Mouse (Mus musculus) embryo, embryonic 10 days (tissue): Measurements from ENCODE around the gene Rtp3.

Source experiments
- DNase-seq: peaks from one replicate; pipeline ENCODE4 v3.0.0-alpha.2; 2015; ENCODE audit warnings: low spot score

The Rtp3 gene

GRCm38 (mm10) chr9:110979411-110979810 lies 11.0 kb downstream of the Rtp3 start:
- no peak for DNase-seq

GRCm38 (mm10) chr9:110965910-110966231 lies 24.5 kb downstream of the Rtp3 start:
- no peak for DNase-seq

DNA sequence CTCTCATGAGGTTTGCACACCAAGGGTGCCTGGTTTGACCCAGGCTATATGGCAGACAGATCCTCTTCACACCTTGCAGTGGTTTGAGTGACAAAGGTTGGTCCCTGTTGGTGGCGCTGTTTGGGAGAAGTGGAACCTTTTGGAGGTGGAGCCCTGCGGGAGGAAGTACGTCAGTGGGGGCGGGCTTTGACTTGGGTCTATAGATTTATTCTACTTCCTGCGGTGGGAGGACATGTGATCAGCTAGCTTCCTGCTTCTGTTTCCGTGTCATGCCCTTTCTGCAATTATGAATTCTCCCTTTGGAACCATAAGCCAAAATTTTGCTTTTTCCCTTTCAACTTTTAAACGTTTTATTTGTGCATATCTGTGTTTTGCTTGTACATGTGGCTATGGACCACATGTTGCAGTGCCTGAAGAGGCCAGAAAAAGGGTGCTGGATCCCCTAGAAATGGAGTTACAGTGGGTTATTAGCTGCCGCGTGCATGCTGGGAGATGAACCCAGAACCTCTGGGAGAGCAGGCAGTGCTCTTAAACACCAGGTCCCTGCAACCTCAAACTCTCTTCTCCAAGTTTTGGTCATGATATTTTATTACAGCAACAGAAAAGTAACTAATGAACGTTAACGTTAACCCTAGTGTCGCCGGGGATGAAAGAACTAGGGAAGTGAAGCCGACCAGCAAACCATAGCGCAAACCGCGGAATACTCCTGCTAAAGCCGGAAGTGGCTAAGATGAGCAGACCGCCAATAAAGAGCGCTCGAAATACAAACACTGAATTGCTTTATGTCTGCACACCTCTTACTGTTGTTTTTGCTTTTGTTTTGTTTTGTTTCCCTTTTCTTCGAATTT lies 25.1 kb downstream of the Rtp3 start:
- no peak for DNase-seq

- DNase-seq: no peak
Observed at GRCm38 (mm10) chr9:110963566-110964115, 26.7 kb downstream of the Rtp3 start.

- no peak for DNase-seq
Observed at GRCm38 (mm10) chr9:110961386-110961785, 29.0 kb downstream of the Rtp3 start.

DNA sequence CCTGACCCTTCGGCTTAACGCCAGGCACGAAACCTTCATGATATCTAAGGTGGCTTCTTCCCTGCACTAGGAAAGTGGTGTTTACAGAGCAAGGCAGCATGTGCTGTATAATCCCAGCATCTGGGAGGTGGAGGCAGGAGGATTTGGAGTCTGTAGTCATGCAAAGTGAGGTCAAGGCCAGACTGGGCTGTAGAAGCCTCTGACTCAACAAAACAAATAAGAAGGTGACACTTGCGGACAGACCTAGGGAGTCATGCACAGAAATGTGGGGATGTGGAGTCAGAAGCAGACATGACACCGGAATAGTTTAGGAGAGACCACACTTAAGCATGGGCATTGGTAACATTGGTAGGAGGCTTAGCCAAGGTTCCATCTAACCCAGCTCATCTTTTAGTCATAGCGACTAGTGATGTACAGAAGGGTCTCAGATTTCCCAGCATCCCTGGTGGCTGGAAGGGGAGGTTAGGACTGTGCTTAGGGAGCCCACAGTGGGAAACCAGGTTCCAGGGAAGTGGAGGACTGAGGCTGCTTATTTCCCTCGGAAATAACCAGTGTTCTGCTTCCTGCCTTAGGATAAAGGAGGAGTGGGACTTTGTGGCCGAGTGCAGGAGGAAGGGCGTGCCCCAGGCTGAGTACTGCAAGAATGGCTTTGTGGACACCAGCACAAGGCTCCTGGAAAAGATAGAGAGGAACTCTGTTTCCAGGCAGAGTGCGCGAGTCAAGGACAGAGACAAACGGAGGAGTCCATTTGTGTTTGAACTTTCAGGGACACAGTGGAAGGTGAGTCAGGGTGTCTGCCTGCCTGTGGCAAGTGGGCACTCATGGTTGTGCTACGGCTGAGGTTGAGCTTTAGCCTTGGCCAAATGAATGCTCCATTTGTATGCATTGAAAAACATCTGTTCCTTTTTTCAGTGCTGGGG lies 29.9 kb downstream of the Rtp3 start:
- DNase-seq: no peak

DNA sequence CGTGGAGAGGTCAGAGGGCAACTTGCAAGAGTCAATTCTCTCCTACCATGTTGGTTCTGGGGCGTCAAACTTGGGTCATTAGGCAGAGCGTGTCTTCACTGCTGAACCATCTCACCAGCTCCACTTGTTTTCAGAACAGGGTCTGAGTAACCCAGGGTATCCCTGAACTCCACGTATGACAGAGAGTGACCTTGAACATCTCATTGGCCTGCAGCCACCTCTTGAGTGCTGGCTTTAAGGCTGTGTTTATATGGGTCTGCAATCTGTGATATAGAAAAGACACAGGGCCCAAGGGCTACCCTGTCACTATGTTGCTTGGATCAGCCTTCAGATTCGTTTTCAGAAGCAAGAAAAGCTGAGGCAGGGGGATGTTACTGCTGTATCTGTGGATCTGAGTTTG lies 30.7 kb downstream of the Rtp3 start:
- no peak for DNase-seq

DNA sequence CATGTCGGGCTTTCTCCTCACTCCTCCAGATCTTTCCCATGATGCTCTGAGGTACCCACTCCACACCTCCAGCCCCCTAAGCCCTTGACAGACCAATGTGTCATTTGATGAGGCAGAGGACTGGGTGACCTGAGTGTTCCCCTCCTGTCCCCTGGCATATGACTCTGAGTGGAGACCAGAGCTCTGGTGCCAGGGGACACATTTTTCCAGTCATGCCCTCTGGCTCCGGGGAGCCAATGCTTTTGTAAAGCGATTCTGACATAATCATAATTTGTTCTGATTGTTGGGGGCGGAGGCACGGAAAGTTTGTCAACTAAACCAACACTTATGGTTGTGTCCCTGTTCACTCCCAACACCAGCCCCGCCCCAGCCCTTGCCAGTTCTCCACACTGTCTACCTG lies 34.4 kb downstream of the Rtp3 start:
- no peak for DNase-seq

DNA sequence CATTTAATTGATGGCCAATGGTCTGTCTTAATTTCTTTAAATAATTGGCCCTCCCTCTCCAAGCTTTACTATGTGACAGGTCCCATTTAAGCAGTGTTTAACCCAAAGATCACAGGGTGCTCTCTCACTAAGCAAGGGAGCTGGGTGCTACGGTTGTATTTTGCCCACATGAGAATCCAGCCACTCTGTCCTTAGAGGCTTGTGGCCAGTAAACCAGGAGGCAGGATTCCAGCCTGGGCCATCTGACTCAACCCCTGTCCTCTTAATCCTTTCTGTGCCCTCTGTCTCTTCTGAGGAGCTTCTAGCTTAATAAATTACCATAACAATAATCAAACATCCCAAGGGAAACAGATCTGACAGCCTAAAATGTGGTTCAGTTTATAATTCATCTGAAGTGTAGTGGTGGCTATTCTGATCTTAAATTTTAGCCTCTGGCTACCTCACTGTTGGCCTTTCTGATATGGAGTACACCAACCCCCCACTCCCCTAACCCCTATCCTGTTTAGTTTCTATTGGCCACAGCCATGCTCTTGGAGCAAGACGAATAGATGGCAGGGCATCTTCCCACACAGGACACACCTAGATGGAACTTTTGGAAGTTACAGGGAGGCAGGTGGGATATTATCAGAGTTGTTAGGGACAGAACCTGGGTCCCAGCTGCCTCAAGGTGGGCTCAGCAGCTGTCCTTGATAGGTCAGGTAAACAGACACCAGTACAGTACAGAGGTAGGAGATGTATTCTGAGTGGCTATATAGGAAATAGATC lies 35.5 kb downstream of the Rtp3 start:
- no peak for DNase-seq

- peak; percentile 83 for DNase-seq
Observed at GRCm38 (mm10) chr9:110953550-110954461, 36.6 kb downstream of the Rtp3 start.

DNA sequence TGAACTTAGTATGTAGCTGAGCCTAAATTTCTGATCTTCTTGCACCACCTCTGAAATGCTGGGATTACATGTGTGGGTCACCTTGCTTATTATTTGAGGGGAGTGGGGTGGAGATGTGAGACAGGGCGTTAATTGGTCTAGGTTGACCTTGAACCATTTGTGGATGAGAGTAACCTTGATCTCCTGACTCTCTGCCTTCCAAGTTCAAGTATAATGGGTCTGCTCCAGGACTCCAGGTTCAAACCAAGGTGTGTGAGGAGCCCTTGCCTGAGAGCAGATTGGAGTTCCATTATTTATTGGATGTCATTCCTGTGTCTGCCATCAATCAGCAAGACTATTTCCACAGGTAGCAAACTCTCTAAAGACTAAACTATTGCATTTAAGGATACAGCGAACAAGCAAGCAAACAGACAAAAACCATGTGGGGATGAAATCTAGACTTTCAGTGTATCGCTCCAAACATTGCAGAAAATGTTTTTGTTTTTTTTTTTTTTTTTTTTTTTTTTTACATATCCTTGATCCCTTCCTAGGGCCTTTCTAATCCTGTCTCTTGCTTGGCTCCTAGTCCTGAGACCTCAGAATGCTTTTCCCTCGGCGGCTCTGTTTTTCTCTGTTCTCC lies 37.3 kb downstream of the Rtp3 start:
- no peak for DNase-seq

GRCm38 (mm10) chr9:110952398-110952797 lies 38.0 kb downstream of the Rtp3 start:
- no peak for DNase-seq

GRCm38 (mm10) chr9:110951866-110952265 lies 38.5 kb downstream of the Rtp3 start:
- DNase-seq: no peak

DNA sequence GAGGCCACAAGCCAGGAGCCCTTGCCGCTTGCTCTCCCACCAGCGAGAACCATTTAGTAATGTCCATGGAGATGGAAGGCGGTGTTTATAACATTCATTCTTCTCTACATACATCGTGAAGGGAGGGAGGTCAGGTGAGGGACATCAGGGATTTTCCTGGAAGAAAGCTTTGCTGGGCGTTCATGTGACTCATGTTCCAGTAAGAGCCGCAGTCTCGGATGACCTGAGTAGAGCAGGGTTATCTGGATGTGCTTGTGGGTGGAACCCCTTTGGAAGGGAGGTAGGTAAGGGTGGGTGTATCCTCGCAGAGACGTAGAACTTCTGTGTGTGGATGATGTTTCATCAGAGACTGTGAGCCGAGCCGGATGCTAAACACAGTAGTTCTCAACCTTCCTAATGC lies 39.0 kb downstream of the Rtp3 start, which contains the start of gene Lrrc2:
Lrrc2 (plus strand) TSS at position 149 of the 400 bp plus-strand sequence.
- DNase-seq: no peak

DNA sequence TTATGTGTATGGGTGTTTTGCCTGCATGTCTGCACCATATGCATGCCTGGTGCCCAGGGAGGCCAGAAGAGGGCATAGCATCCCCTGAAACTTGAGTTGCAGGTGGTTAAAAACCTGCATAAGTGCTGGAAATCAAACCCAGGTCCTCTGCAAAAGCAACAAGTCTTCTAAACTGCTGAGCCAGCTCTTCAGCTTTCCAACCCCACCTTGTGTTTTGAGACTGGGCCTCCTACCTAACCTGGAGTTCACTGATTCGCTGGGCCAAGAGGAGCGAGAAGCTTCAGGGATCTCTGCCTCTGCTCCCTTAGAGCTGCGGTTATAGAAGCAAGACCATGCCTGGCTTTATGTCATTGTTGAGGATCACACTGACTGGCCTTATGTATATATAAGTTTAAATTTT lies 40.3 kb downstream of the Rtp3 start:
- no peak for DNase-seq

GRCm38 (mm10) chr9:110948813-110949310 lies 41.5 kb downstream of the Rtp3 start:
- no peak for DNase-seq

DNA sequence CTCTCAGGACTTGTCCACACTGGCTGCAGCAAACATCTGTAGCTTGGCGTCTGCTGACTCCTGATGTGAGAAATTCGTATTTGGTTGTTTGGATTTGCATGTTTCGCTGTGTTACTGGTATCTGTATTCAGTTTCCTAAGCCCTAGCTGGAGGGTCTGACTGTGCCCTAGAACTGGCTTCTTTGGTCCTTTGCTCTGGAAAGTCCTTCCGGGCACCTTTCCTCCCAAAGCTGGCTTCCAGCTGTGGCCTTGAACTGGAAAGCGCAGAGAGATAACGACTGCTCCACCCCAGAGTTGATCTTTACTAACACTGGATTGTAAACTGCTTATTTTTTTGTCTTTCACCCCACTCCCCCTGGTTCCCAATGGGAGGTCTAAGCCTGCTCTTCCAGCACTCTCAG lies 42.5 kb downstream of the Rtp3 start:
- no peak for DNase-seq

- no peak for DNase-seq
Observed at GRCm38 (mm10) chr9:110947261-110947661, 43.1 kb downstream of the Rtp3 start.

- peak; percentile 26 for DNase-seq
Observed at GRCm38 (mm10) chr9:110946548-110947044, 43.8 kb downstream of the Rtp3 start.

GRCm38 (mm10) chr9:110945926-110946325 lies 44.5 kb downstream of the Rtp3 start, which contains the start of gene Tdgf1:
TSS of gene Tdgf1 (minus strand) at chr9:110946158.
- no peak for DNase-seq
